Mouse (Mus musculus) spleen, postnatal 14 days (tissue): Measurements from ENCODE around the gene Trim14.
"Not testable (repeated sequence)": the region's sequence is repeated elsewhere in the genome, so short reads cannot be mapped to it uniquely, and the experiment has no call there.

Experiments
- DNase-seq, 2 experiments: peaks; one replicate each; pipeline ENCODE4 v3.0.0; 2021 to 2022; ENCODE audit warnings: low spot score in 2 of 2

The Trim14 gene

GRCm38 (mm10) chr4:46535840-46536361, at the start of gene Trim14:
Gene Trim14 (minus strand): TSS chr4:46536141.
- peak in 1 of 2 experiments; percentile 31 for DNase-seq

GRCm38 (mm10) chr4:46585041-46585810, 49.3 kb upstream of the Trim14 start:
- no peak for DNase-seq

- DNase-seq: not testable (repeated sequence)
Observed at GRCm38 (mm10) chr4:46584536-46584935, 48.6 kb upstream of the Trim14 start.

GRCm38 (mm10) chr4:46584084-46584483, 48.1 kb upstream of the Trim14 start:
- DNase-seq: not testable (repeated sequence)

- DNase-seq: not testable (repeated sequence)
Observed at GRCm38 (mm10) chr4:46582024-46582423, 46.1 kb upstream of the Trim14 start.

- not testable (repeated sequence) for DNase-seq
Observed at GRCm38 (mm10) chr4:46581577-46581976, 45.6 kb upstream of the Trim14 start.

- not testable (repeated sequence) for DNase-seq
Observed at GRCm38 (mm10) chr4:46580799-46581243, 44.9 kb upstream of the Trim14 start.

- DNase-seq: not testable (repeated sequence)
Observed at GRCm38 (mm10) chr4:46578796-46579346, 42.9 kb upstream of the Trim14 start.

GRCm38 (mm10) chr4:46578228-46578627, 42.3 kb upstream of the Trim14 start:
- no peak for DNase-seq

GRCm38 (mm10) chr4:46575509-46576284, 39.8 kb upstream of the Trim14 start:
- not testable (repeated sequence) for DNase-seq

- DNase-seq: no peak
Observed at GRCm38 (mm10) chr4:46574841-46575240, 38.9 kb upstream of the Trim14 start.

GRCm38 (mm10) chr4:46574024-46574753, 38.2 kb upstream of the Trim14 start:
- no peak for DNase-seq

GRCm38 (mm10) chr4:46572616-46573015, 36.7 kb upstream of the Trim14 start:
- DNase-seq: no peak

- no peak for DNase-seq
Observed at GRCm38 (mm10) chr4:46571744-46572143, 35.8 kb upstream of the Trim14 start.

- DNase-seq: no peak
Observed at GRCm38 (mm10) chr4:46569671-46570070, 33.7 kb upstream of the Trim14 start.

GRCm38 (mm10) chr4:46568169-46568568, 32.2 kb upstream of the Trim14 start:
- no peak for DNase-seq

GRCm38 (mm10) chr4:46566931-46567671, 31.2 kb upstream of the Trim14 start:
- DNase-seq: no peak

- no peak for DNase-seq
Observed at GRCm38 (mm10) chr4:46565393-46565955, 29.5 kb upstream of the Trim14 start.

- no peak for DNase-seq
Observed at GRCm38 (mm10) chr4:46564247-46564646, 28.3 kb upstream of the Trim14 start.

- DNase-seq: peak in 1 of 2 experiments; percentile 24
Observed at GRCm38 (mm10) chr4:46563847-46564246, 27.9 kb upstream of the Trim14 start.
